Mouse (Mus musculus): Measurements from ENCODE around the gene Habp4.

Gene Habp4

GRCm38 (mm10) chr13:64178746-64179652, 17.4 kb downstream of the Habp4 start:
- no peak for DNase-seq (ENCODE audit: low spot score)

- no peak for DNase-seq (ENCODE audit: low spot score)
Observed at GRCm38 (mm10) chr13:64180300-64180699, 18.7 kb downstream of the Habp4 start.

- peak; percentile 23 for DNase-seq (ENCODE audit: low spot score)
Observed at GRCm38 (mm10) chr13:64180888-64181287, 19.3 kb downstream of the Habp4 start.

DNA sequence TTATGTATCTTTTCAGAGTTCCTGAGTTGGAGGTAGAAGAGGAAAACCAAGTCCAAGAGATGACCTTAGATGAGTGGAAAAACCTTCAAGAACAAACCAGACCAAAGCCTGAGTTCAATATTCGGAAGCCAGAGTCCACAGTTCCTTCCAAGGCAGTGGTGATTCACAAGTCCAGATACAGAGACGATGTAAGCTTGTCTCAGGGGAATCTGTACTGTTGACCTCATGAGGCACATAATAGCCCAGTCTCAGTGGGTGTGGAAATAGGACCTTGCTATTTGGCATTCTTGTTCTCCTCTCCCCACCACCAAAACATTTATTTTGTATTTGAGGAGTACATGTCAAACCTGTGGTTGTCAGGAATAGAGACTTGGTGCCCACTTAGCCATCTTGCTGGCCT, 20.5 kb downstream of the Habp4 start:
- DNase-seq (ENCODE audit: low spot score) = no peak

- no peak for DNase-seq (ENCODE audit: low spot score)
Observed at GRCm38 (mm10) chr13:64183583-64183982, 22.0 kb downstream of the Habp4 start.

GRCm38 (mm10) chr13:64184361-64184760, 22.7 kb downstream of the Habp4 start:
- DNase-seq (ENCODE audit: low spot score) = no peak

- no peak for DNase-seq (ENCODE audit: low spot score)
Observed at GRCm38 (mm10) chr13:64185176-64185575, 23.6 kb downstream of the Habp4 start.

- no peak for DNase-seq (ENCODE audit: low spot score)
Observed at GRCm38 (mm10) chr13:64185586-64185985, 24.0 kb downstream of the Habp4 start.

- no peak for DNase-seq (ENCODE audit: low spot score)
Observed at GRCm38 (mm10) chr13:64186516-64186915, 24.9 kb downstream of the Habp4 start.

- no peak for DNase-seq (ENCODE audit: low spot score)
Observed at GRCm38 (mm10) chr13:64187065-64187464, 25.4 kb downstream of the Habp4 start.

GRCm38 (mm10) chr13:64197899-64198298, 36.3 kb downstream of the Habp4 start:
- DNase-seq (ENCODE audit: low spot score) = no peak

GRCm38 (mm10) chr13:64198310-64198709, 36.7 kb downstream of the Habp4 start:
- no peak for DNase-seq (ENCODE audit: low spot score)

DNA sequence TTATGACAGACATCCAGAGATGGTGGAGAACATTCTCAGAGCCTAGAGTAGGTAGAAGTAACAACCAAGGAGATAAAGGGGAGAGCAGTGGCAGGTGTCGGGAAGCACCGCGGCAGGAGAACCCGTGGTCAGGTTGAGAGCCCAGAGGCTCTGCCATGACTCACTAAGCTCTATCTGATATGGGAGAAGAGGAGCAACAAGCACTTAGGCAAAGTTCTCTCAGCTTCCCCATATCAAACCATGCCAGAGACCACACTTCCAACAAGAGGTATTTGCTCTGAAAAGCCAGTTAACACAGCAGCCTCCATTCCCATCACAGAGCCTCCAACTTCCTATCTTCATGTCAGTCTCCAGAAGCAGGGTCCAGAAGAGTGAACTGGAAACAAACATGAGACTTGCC, 39.3 kb downstream of the Habp4 start:
- DNase-seq (ENCODE audit: low spot score) = no peak

DNA sequence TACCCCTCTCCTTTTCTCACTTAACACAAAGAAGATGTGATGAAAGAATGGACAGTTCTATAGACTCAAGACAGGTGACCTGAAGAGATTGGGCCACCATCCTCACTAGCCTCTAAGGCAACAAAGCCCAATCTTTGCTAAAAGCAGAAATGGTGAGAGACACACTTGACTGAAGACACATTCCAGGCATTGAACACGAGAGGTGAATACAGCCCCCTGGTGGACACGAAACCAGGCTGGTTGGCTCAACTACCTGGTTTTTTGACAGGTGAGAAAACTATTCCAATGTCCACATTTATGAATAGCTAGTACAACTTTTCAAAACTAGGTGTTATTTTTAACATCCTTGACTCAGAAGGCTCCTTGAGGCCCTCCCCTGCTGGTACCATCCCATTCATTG, 43.1 kb downstream of the Habp4 start:
- no peak for DNase-seq (ENCODE audit: low spot score)

DNA sequence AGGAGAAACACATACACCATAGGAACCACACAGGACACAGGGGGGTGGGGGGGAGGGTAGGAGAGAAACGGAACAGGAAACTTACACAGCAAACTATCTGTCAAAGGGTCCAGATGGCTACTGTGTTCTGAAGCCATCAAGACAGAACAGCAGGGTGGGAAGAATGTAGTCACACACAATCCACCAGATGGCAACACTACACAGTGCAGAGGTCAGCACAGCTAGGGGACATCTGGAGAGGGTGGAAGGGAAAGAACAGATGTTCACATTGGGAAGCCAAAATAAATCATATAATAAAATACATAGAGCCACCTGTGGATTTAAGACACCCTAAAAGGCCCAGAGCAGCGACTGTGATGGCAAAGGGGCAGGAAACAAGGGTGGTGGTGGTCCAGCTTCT, 43.6 kb downstream of the Habp4 start:
- no peak for DNase-seq (ENCODE audit: low spot score)

GRCm38 (mm10) chr13:64208146-64208545, 46.5 kb downstream of the Habp4 start:
- no peak for DNase-seq (ENCODE audit: low spot score)

GRCm38 (mm10) chr13:64211995-64212603, 50.5 kb downstream of the Habp4 start:
- no peak for DNase-seq (ENCODE audit: low spot score)

DNA sequence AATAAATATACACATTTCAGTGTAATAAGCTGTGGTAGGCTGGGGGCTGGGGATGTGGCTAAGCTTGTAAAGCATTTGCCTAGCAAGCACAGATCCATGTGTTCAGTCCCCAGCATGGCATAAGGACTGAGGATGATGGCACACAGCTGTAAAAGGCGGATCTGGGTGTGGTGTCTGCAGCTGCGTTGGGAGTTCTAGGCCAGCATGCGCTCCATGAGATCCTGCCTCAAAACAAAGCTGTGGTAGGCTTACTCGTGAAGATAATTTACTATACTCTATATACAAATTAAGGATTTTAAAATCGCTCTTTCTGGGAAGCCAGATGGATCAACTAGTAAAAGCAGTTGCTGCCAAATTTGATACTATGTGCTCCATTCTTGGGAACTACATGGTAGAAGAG, 53.3 kb downstream of the Habp4 start:
- no peak for DNase-seq (ENCODE audit: low spot score)

- DNase-seq (ENCODE audit: low spot score) = no peak
Observed at GRCm38 (mm10) chr13:64225738-64226137, 64.1 kb downstream of the Habp4 start.

GRCm38 (mm10) chr13:64226725-64227124, 65.1 kb downstream of the Habp4 start:
- no peak for DNase-seq (ENCODE audit: low spot score)

- DNase-seq (ENCODE audit: low spot score) = no peak
Observed at GRCm38 (mm10) chr13:64233139-64233538, 71.5 kb downstream of the Habp4 start.

GRCm38 (mm10) chr13:64235062-64235715, 73.6 kb downstream of the Habp4 start:
- no peak for DNase-seq (ENCODE audit: low spot score)

DNA sequence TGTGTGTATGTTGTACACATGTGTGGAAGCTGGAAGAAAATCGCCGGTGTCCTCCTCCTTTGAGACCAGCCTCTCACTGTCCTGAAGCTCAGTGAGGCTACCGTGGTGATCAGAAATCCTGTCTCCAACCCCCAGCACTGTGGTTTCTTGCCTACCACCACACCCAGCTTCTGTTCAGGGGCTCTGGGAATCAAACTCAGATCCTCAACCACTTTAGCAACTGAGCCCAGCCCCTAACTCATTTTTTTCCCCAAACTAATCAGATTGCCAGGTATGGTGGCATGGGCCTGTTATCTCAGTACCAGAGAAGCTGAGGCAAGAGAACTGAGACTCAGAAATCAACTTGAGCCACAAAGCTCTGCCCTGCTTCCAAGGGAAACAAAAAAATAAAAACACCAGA, 74.2 kb downstream of the Habp4 start:
- no peak for DNase-seq (ENCODE audit: low spot score)
